Mouse (Mus musculus) gastrocnemius, postnatal 36 days (tissue): ENCODE measurements around the gene Vpreb3. TPM values are rescaled to one million over a fixed set of nuclear protein-coding genes. Genes with fewer than 3 reads are reported as not detected.
"Not testable (repeated sequence)": the region's sequence is repeated elsewhere in the genome, so short reads cannot be mapped to it uniquely, and the experiment has no call there.

Experiments used
- DNase-seq, 2 experiments: peaks; one replicate each; pipeline ENCODE4 v3.0.0; 2022
- intact Hi-C: fragments of 180-260 bp; cut with DNase I; formaldehyde crosslinking; loops from one replicate; pipeline ENCODE4 v1.15.1; 2025
- total RNA-seq, 2 experiments: library from RNA; stranded (reverse); gene quantifications; 2 replicates each; pipeline ENCODE4 v1.2.3; 2021

The Vpreb3 gene
- total RNA-seq, 2 experiments from 2014 or later, result not detected

DNA sequence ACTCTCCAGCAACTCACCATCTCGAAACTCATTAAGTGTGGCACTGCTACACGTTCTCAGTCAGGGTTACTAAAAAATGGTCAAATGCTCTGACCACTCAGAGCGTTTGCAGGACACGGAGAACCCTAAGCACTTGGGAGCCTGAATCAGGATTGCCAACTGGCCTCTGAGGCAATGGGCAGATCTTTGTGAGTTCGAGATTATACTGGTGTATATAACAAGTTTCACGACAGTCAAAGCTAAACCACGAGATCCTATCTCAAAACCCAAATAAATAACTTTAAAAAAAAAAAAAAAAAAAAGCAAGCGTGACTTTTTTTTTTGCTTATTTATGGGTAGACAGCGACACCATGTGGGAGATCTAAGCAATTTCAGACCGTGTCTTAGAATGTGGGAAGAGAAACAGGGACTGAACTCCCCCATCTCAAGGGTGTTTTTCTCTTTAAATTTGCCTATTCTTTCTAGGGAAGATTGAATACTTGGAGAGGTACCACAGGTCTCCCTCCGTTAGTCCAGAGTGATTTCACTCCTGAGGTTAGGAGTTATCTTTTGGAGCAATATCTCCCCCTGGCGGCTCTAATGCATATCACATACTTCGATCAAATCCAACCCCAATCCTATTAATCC is 8.7 kb downstream of the Vpreb3 start:
- intact Hi-C loops, result loop anchor here (2.0 to 5.0 kb wide), 2 partner anchors 69 to 207 kb away; no protein-coding TSS in a partner anchor
- DNase-seq, result no peak

DNA sequence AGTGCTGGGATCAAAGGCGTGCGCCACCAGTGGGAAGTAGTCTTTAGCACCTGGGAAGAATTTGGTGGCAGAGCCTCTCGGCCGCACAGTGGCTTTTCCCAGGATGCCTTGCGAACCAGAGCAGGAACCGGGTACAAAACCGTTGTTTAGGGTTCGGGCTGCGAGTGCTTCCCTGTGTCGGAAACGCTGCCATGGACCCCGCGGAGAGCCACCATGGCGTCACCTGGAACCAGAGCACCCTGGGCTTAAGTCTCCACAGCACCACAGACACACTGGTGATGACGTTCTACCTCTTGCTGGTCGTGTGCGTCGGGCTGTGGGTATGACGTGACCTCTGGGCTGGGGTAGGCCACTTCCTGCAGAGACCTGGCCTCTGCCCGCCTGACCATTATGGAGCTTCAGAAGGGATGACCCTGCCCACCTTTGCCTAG is 11.5 kb downstream of the Vpreb3 start, which contains the start of gene Gm5134:
TSS of gene Gm5134 (plus strand) at position 134 of the 431 bp plus-strand sequence.
- DNase-seq, result no peak
- intact Hi-C loops, result loop anchor here (5.0 kb wide), 1 partner anchor 72 kb away; no protein-coding TSS in a partner anchor

DNA sequence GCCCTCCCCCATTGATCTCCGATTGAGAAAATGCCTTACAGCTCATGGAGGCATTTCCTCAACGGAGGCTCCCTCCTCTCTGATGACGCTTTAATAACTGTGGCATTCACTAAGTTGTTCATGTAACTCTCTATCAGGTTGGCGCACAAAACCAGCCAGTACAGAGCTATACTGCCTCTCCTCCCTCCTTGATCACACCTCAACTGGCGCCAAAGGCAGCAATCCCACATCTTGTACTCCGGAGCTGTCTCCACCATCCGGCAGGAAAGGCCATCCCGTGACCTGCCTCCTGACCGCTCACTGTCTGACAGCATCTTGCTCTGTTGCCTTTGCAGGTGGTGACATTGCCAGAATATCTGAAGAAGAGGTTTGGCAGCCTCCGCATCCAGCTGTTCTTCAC is 31.0 kb downstream of the Vpreb3 start:
- intact Hi-C loops, result no loop called here
- no peak for DNase-seq

DNA sequence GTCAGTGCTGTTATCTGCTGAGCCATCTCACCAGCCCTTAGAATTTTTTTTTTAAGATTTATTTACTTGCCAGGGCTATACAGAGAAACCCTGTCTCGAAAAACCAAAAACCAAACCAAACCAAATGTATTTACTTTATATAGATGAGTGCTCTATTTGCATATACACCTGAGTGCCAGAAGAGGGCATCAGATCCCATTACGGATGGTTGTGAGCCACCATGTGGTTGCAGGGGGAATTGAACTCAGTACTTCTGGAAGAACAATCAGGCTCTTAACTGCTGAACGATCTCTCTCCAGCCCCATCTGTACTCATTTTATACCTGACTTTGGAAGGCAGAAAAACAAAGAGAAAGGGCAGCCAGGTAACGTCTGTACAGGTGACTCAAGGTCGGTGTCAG is 32.4 kb downstream of the Vpreb3 start:
- intact Hi-C loops, result no loop called here
- DNase-seq, result no peak

DNA sequence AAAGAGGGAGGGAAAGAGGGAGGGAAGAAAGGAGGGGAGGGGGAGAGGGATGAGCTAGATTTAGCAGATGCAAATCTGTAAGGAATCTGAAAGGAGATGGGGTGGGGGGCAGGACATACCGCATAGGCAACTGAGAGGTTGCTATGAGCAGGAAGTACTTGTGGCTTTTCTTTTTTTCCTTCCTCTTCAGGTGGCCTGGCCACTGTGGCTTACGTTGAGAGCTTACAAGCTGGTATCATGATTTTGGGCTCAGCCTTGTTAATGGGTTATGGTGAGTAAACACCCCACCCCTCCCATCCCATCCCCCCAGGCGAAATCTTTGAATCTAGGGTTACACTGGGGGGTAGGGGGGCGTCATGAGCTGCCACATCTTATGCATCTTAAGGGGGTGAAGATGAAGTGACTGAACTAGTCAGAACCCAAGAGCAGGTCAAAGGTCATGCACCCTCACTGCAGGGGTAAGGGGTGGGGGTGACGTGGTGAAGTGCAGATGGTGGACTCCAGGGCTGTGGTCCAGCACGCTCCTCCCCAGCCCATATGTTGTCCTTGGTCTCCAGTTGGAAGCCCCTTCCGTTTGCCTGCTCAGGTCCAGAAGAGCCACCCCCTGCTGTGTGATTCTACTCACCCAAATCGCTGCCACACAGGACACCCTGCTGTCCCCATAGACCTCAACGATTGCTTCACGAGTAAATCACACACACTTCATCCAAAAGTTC is 35.4 kb downstream of the Vpreb3 start:
- no peak for DNase-seq
- intact Hi-C loops, result no loop called here

DNA sequence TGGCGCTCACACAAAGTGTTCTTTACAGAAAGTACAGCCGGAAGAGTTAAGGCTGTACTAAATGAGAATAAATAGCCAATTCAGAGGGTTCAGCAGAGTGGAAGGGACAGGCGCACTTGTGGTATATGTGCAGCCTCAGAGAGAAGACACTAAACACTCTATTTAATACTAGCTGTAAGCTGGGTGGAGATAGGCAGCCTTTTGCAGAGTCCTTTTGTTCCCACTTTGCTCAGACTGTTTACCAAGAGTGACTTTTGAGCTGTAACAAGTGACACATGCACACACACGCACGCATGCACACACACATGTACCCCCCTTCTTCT is 35.9 kb downstream of the Vpreb3 start:
- DNase-seq, result no peak
- intact Hi-C loops, result no loop called here

DNA sequence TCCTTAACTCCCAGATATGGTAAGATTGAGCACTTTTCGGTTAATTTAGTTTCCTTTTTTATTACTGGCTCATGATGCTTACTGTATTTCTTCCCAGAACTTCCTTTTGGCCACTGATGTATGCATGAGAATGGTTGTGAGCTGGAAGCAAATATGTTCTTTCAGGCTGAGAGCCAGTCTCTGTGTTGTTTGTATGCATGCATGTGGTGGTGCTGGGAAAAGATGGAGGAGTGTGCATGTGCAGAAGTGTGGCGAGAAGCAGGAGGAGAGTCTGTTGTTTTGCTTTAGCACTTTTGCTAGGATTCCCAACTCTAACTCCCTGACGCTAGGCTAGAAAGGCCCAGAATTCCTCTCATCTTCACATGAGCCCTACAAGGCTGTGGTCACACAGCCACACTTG is 36.6 kb downstream of the Vpreb3 start:
- intact Hi-C loops, result no loop called here
- no peak for DNase-seq

DNA sequence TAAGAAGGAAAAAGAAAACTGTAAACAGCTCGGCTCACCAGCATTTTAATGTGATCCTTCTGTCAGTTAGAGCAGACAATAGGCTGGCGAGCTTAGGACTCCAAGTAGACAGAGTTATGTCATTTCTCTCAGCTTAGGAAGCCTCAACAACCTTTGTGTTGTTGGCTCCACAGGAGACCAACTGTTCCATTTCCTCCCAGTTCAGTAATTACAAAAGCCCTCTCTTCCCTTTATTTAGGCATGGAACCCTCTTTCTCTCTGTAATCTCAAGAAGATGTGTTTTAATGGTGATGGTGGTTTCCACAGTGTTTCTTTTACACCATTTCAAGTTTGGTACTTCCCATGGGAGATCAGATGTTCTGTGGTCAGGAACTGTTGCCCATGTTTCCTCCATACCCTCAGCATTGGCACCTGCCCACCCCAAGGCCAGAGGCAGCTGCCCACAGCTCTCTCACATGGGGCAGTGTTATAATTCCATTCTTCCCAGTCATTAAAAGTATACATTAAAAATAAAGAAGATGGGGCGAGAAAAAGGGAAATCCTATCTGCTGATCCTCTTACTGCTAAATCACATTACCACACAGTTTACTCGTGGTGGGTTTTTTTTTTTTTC is 47.7 kb downstream of the Vpreb3 start:
- intact Hi-C loops, result no loop called here
- DNase-seq, result no peak

DNA sequence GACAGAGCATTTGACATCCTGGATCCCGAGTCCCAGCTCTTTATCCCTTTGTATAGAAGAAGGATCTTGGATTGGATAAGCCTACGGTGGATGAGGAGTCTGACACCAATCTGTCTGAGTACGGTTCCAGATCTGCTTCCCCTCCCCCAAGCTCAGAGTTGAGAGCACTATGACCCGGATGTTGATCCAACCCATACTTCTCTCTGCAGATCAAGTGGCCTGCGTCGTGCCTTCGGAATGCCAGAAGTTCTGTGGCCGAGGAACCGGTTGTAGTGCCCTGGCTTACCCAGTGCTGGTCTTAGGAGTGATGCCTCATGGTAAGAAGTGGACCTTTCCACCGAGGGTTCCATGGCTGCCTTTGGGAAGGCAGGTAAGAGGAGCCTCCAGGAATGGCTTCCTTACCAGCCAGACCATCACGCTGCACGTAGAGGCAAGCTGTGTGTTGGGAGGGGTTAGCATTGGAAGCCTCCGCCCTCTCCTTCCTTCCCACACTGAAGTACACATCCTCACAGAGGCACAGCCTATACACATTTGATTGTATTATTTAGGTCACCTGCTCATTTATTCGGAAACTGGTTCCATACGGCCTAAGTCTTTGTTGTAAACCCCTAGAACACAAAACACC is 50.9 kb downstream of the Vpreb3 start:
- intact Hi-C loops, result no loop called here
- DNase-seq, result no peak

DNA sequence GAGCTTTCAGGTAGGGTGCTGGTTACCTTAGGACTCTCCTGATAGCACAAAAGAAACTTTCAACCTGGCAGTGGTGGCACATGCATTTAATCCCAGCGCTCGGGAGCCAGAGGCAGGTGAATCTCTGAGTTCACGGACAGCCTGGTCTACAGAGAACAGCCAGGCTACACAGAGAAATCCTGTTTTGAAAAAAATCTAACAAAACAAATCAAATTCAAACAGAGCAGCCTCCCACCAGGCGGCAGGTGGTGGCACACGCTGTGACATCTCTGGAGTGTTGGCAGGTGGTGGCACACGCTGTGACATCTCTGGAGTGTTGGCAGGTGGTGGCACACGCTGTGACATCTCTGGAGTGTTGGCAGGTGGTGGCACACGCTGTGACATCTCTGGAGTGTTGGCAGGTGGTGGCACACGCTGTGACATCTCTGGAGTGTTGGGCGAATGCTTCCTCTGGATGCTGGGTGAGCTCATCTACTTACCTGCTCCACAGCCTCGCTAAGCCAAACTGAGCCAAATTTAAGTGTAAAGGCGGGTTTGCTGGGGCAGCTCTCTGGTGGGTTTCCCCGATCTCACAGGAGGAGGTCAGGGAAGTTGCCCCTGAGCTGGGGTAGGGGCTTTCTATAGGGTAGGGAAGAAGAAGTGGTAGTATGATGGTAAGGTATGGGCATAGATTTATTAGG is 51.8 kb downstream of the Vpreb3 start:
- DNase-seq, intact Hi-C loops: not testable (repeated sequence)

DNA sequence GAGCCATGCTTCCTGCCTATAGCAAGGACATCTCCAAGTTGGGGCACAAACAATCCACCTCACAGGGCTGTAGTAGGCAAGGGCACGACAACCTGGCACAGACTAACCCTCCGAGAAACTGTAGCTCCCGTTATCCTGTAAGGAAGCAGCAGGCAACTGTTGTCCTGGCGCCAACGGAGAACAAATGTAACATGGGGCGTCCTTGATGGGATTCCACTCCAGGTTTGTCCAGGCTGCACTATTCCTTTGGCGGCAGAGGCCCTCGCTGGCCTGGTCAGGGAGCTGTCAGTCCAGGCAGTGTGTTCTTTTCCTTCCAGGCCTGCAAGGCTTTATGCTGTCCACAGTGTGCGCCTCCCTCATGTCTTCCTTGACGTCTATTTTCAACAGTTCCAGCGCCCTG is 52.6 kb downstream of the Vpreb3 start:
- intact Hi-C loops, result no loop called here
- DNase-seq, result no peak

DNA sequence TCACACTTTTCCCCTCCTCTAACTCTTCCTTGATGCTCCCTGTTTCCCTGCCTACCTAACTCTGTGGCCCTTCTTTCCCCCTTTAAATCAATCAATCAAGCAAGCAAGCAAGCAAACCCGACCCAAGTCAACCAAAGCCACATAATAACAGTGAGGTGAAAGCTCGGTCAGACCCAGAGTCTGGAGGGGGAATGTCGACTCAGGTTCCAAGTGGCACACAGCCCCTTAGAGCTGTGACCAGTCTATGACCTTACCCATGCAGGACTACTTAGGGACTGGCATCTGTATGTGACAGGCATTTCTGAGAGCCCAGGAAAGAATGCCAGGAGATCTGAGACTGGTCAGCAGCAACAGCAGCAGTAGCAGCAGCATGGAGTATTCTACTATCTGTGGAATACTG is 53.5 kb downstream of the Vpreb3 start:
- intact Hi-C loops, result no loop called here
- DNase-seq, result no peak

Other genes starting within 250 kb of the Vpreb3 start
- 1 to 10 TPM; 7.3 to 8.7 TPM for gene Cabin1, start 178.7 kb upstream of the Vpreb3 start, total RNA-seq
- gene Ddt, start 169.6 kb upstream of the Vpreb3 start, total RNA-seq, result 10 to 100 TPM; 28.5 to 41.7 TPM
- not detected for gene Gm20441, start 162.1 kb upstream of the Vpreb3 start, total RNA-seq
- 1 to 10 TPM; 3.3 to 3.5 TPM for gene Gstt3, start 161.6 kb upstream of the Vpreb3 start, total RNA-seq
- 1 to 10 TPM; 4.4 to 5.6 TPM for gene Gstt1, start 144.5 kb upstream of the Vpreb3 start, total RNA-seq
- not detected for gene Gstt4, start 120.5 kb upstream of the Vpreb3 start, total RNA-seq
- gene Gstt2, start 105.6 kb upstream of the Vpreb3 start, total RNA-seq, result 1 to 10 TPM; 3.6 to 4.7 TPM
- gene Mif, start 82.8 kb upstream of the Vpreb3 start, total RNA-seq, result 100 to 1,000 TPM; 135 to 144 TPM
- not detected for gene Derl3, start 49.6 kb upstream of the Vpreb3 start, total RNA-seq
- gene Smarcb1, start 21.4 kb upstream of the Vpreb3 start, total RNA-seq, result 10 to 100 TPM; 10.8 to 12.2 TPM
- 1,000 to 10,000 TPM; 1,320 to 1,585 TPM for gene Chchd10, start 9.9 kb upstream of the Vpreb3 start, total RNA-seq
- 1 to 10 TPM; 2.1 to 2.3 TPM for gene Mmp11, start 6.6 kb upstream of the Vpreb3 start, total RNA-seq
- not detected for gene Gm867, start 2.4 kb upstream of the Vpreb3 start, total RNA-seq
- not detected for gene Gm5134, start 11.5 kb downstream of the Vpreb3 start, total RNA-seq
- 1 to 10 TPM; 6.5 to 7.4 TPM for gene Zfp280b, start 89.6 kb downstream of the Vpreb3 start, total RNA-seq
- not detected for gene Slc5a4b, start 167.9 kb downstream of the Vpreb3 start, total RNA-seq
- gene Slc5a4a, start 204.4 kb downstream of the Vpreb3 start, total RNA-seq, result not detected